Mouse (Mus musculus): ENCODE measurements around the gene Rad50. TPM values are rescaled to one million over a fixed set of nuclear protein-coding genes. Genes with fewer than 3 reads are reported as not detected.
A peak's percentile ranks its signal among the peaks of the same experiment; 100 is the strongest.

Gene Rad50
- 13.0 and 14.3 TPM in 2 replicates for polyA plus RNA-seq (2015; fragmentation: Nextera tagmentation; extraction: Ambion mirVana)

GRCm38 (mm10) chr11:53706934-53707717 is at the start of gene Rad50:
Rad50 (minus strand) TSS chr11:53707319.
- ATAC-seq, result peak; percentile 97
- H3K4me1 ChIP-seq (replicated peaks), result peaks cover 9% of the 10 kb centered on the region

GRCm38 (mm10) chr11:53755011-53755595 is 48.0 kb upstream of the Rad50 start:
- 85% methylated on average over 12 of the region's 12 CpGs for WGBS
- no peak overlapping the region for H3K9ac ChIP-seq (replicated peaks)
- no peak for ATAC-seq
- H3K4me2 ChIP-seq (replicated peaks), result no peak overlapping the region
- no peak overlapping the region for H3K4me3 ChIP-seq (replicated peaks)
- peaks cover 12% of the 10 kb centered on the region for H3K4me1 ChIP-seq (replicated peaks)
- peaks cover 12% of the 10 kb centered on the region; the same call in 1 of the 2 replicates for H3K27me3 ChIP-seq
- no peak overlapping the region for H3K27ac ChIP-seq
- H3K9me3 ChIP-seq, result no peaks in the 10 kb centered on the region
- no peaks in the 10 kb centered on the region for H3K36me3 ChIP-seq

More at GRCm38 (mm10) chr11:53706934-53707717, at the start of gene Rad50:
- Histone ChIP-seq H3K9ac (replicated peaks) (peak within 1 kb of the TSS; percentile 71), H3K27me3 (no peaks in the 10 kb centered on the region), H3K4me2 (replicated peaks) (peak within 1 kb of the TSS; percentile 88), H3K36me3 (no peaks in the 10 kb centered on the region), H3K9me3 (no peaks in the 10 kb centered on the region), H3K4me3 (replicated peaks) (peak within 1 kb of the TSS; percentile 76), H3K27ac (0 out of 2 replicates have a peak within 1 kb of the TSS, but pooled peaks have one; percentile 14)
- WGBS, result 5% methylated on average over 54 of the region's 55 CpGs

- H3K9me3 ChIP-seq, result no peaks in the 10 kb centered on the region
- H3K27me3 ChIP-seq, result no peaks in the 10 kb centered on the region
- no peak for ATAC-seq
- H3K4me3 ChIP-seq (replicated peaks), result no peak overlapping the region
- 46% methylated on average over 5 of the region's 5 CpGs for WGBS
- H3K4me1 ChIP-seq (replicated peaks), result no peaks in the 10 kb centered on the region
- no peak overlapping the region for H3K27ac ChIP-seq
- no peaks in the 10 kb centered on the region for H3K36me3 ChIP-seq
- no peak overlapping the region for H3K4me2 ChIP-seq (replicated peaks)
- H3K9ac ChIP-seq (replicated peaks), result no peak overlapping the region
These were observed 42.7 kb upstream of the Rad50 start for GRCm38 (mm10) chr11:53749716-53750352.

- Histone ChIP-seq H3K4me2 (replicated peaks) (no peak overlapping the region), H3K9ac (replicated peaks) (no peak overlapping the region), H3K27ac (no peak overlapping the region), H3K36me3 (no peaks in the 10 kb centered on the region), H3K9me3 (no peaks in the 10 kb centered on the region), H3K27me3 (no peaks in the 10 kb centered on the region), H3K4me1 (replicated peaks) (no peaks in the 10 kb centered on the region), H3K4me3 (replicated peaks) (no peak overlapping the region)
- 66% methylated on average over 4 of the region's 4 CpGs for WGBS
- ATAC-seq, result no peak
These were observed 42.2 kb upstream of the Rad50 start for GRCm38 (mm10) chr11:53749306-53749705.

GRCm38 (mm10) chr11:53748614-53749013 is 41.5 kb upstream of the Rad50 start:
- Histone ChIP-seq H3K9ac (replicated peaks) (no peak overlapping the region), H3K4me2 (replicated peaks) (no peak overlapping the region), H3K36me3 (no peaks in the 10 kb centered on the region), H3K27ac (no peak overlapping the region), H3K27me3 (no peaks in the 10 kb centered on the region), H3K4me3 (replicated peaks) (no peak overlapping the region), H3K4me1 (replicated peaks) (no peaks in the 10 kb centered on the region), H3K9me3 (no peaks in the 10 kb centered on the region)
- 94% methylated on average over 6 of the region's 6 CpGs for whole genome bisulfite sequencing
- ATAC-seq, result no peak

GRCm38 (mm10) chr11:53747985-53748384 is 40.9 kb upstream of the Rad50 start:
- no peaks in the 10 kb centered on the region for H3K9me3 ChIP-seq
- H3K9ac ChIP-seq (replicated peaks), result no peak overlapping the region
- ATAC-seq, result no peak
- H3K27me3 ChIP-seq, result no peaks in the 10 kb centered on the region
- no peak overlapping the region for H3K27ac ChIP-seq
- no peaks in the 10 kb centered on the region for H3K36me3 ChIP-seq
- no peak overlapping the region for H3K4me2 ChIP-seq (replicated peaks)
- H3K4me3 ChIP-seq (replicated peaks), result no peak overlapping the region
- no peaks in the 10 kb centered on the region for H3K4me1 ChIP-seq (replicated peaks)
- 96% methylated on average over 9 of the region's 9 CpGs for WGBS

- WGBS, result 91% methylated on average over 2 of the region's 2 CpGs
- no peaks in the 10 kb centered on the region for H3K36me3 ChIP-seq
- ATAC-seq, result no peak
These were observed 38.1 kb upstream of the Rad50 start for GRCm38 (mm10) chr11:53745260-53745659.

GRCm38 (mm10) chr11:53742353-53742752 is 35.2 kb upstream of the Rad50 start:
- Histone ChIP-seq H3K27me3 (no peaks in the 10 kb centered on the region), H3K4me3 (replicated peaks) (no peak overlapping the region), H3K27ac (no peak overlapping the region), H3K9ac (replicated peaks) (no peak overlapping the region), H3K36me3 (no peaks in the 10 kb centered on the region), H3K4me1 (replicated peaks) (0 out of 2 replicates have a peak, but pooled peaks cover 4% of the 10 kb centered on the region), H3K4me2 (replicated peaks) (no peak overlapping the region), H3K9me3 (no peaks in the 10 kb centered on the region)
- 6% methylated on average over 5 of the region's 5 CpGs for WGBS
- ATAC-seq, result no peak

More at GRCm38 (mm10) chr11:53745260-53745659, 38.1 kb upstream of the Rad50 start:
- Histone ChIP-seq H3K4me1 (replicated peaks) (0 out of 2 replicates have a peak, but pooled peaks cover 4% of the 10 kb centered on the region), H3K27ac (no peak overlapping the region), H3K4me3 (replicated peaks) (no peak overlapping the region), H3K27me3 (no peaks in the 10 kb centered on the region), H3K9me3 (no peaks in the 10 kb centered on the region), H3K4me2 (replicated peaks) (no peak overlapping the region), H3K9ac (replicated peaks) (no peak overlapping the region)

- Histone ChIP-seq H3K4me1 (replicated peaks) (peaks cover 4% of the 10 kb centered on the region; the same call in 1 of the 2 replicates), H3K9me3 (no peaks in the 10 kb centered on the region), H3K4me3 (replicated peaks) (no peak overlapping the region), H3K36me3 (no peaks in the 10 kb centered on the region), H3K27me3 (no peaks in the 10 kb centered on the region), H3K27ac (no peak overlapping the region), H3K9ac (replicated peaks) (no peak overlapping the region), H3K4me2 (replicated peaks) (no peak overlapping the region)
- ATAC-seq, result peak; percentile 17; the same call in 1 of the 2 replicates
- WGBS, result 41% methylated on average over 6 of the region's 6 CpGs
These were observed 30.4 kb upstream of the Rad50 start for GRCm38 (mm10) chr11:53737573-53737946.

- Histone ChIP-seq H3K4me2 (replicated peaks) (no peak overlapping the region), H3K27ac (no peak overlapping the region), H3K4me1 (replicated peaks) (no peaks in the 10 kb centered on the region; the same call in 1 of the 2 replicates), H3K4me3 (replicated peaks) (no peak overlapping the region), H3K27me3 (no peaks in the 10 kb centered on the region), H3K9me3 (no peaks in the 10 kb centered on the region), H3K36me3 (no peaks in the 10 kb centered on the region), H3K9ac (replicated peaks) (no peak overlapping the region)
- ATAC-seq, result peak; percentile 58; the same call in 1 of the 2 replicates
- WGBS, result 53% methylated on average over 14 of the region's 14 CpGs
These were observed 29.9 kb upstream of the Rad50 start for GRCm38 (mm10) chr11:53736771-53737572.

GRCm38 (mm10) chr11:53735682-53736245 is 28.6 kb upstream of the Rad50 start:
- peak; percentile 89 for ATAC-seq
- H3K9ac ChIP-seq (replicated peaks), result no peak overlapping the region

More at GRCm38 (mm10) chr11:53735682-53736245, 28.6 kb upstream of the Rad50 start:
- peak overlapping the region; percentile 43 for H3K4me2 ChIP-seq (replicated peaks)
- no peaks in the 10 kb centered on the region for H3K9me3 ChIP-seq
- no peaks in the 10 kb centered on the region for H3K27me3 ChIP-seq
- no peak overlapping the region for H3K27ac ChIP-seq
- H3K4me1 ChIP-seq (replicated peaks), result no peaks in the 10 kb centered on the region; the same call in 1 of the 2 replicates
- no peaks in the 10 kb centered on the region for H3K36me3 ChIP-seq
- no peak overlapping the region; the same call in 1 of the 2 replicates for H3K4me3 ChIP-seq (replicated peaks)
- 26% methylated on average over 17 of the region's 17 CpGs for WGBS
